Mouse (Mus musculus): ENCODE data around the gene Lrrc61.

GRCm38 (mm10) chr6:48591221-48591845 lies 36.7 kb downstream of the Lrrc61 start:
- TF ChIP-seq CTCF (IDR thresholded peaks at IDR 0.05; ENCODE audit: low read depth, low read length), result no peak
- TF ChIP-seq POLR2A (IDR thresholded peaks at IDR 0.05; ENCODE audit: insufficient read depth, low read length), result no peak

Data from ES-Bruce4 (cell line).